Mouse (Mus musculus) forelimb bud, embryonic 11.5 days (tissue): ENCODE measurements around the gene Spocd1.
A peak's percentile ranks its signal among the peaks of the same experiment; 100 is the strongest.

Source experiments
- DNase-seq: peaks from one replicate; pipeline ENCODE4 v3.0.0-alpha.2; 2012; ENCODE audit warnings: low read depth, low spot score

The Spocd1 gene

DNA sequence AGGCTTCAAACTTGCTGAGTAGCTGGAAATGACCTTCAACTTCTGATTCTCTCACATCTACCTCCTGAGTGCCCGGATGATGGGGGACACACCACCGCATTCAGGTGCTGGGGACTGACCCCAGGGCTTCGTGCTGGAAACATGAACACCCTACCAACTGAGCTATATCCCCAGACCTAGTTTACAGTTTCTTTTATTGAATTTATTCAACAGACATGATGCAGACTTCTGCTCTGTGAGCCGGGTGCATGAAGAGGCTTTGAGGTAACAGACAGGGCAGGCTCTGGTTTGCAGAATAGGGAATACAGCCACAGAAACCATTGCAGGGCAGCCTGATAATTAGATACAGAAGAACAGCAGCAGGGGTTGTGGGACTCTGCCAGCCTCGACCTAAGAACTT, 10.6 kb upstream of the Spocd1 start:
- no peak for DNase-seq

DNA sequence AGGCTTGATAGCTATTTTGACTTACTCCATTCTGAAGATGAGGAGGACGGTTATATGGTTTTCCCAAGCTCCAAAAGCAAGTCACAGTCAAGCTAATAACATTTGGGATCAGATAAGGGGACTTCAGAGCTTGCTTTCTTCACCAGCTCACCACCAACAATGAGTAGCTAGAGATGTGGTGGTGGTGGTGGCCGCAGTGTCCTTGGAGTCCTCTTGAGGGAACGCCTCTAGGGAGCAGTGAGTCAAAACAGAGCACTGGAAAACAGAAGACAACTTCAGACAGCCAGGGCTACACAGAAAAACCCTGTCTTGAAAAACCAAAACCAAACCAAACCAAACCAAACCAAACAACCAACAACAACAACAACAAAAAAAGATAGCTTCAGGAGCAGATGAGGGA, 10.1 kb upstream of the Spocd1 start:
- no peak for DNase-seq

DNA sequence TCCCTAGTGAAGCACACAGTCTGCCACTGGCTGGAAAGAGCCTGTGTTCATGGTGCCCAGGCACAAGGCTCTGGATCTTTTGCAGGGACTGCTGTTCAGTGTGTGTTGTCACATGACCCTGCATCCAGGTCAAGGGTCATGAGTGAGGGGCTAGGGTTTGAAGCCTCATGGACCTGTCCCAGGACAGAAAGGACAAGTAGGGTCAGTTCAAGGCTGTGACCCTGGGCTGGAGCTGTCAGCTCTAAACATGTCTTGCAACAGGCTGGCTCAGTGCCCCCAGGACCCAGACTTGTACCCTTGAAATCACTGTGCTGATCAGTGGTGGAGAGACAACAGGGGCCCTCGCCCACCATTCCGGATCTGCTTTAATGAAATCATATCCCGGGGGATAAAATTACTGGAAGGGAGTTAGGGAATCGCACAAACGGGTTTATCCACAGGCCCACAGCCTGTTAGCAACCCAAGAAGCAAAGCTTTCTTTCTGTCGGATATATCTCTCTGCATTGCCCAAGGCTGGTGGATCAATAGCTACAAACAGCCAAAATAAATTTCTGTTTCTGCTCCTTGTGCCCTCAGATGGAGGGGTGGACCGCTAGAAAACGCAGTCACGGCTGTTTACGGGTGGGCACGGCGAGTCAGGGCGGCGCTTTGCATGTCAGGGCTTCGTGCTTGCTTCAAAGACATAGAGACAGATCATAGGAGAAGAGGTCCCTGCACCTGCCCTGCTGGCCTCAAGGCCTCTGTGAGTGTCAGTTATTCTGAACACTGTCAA, 8.3 kb upstream of the Spocd1 start:
- no peak for DNase-seq

DNA sequence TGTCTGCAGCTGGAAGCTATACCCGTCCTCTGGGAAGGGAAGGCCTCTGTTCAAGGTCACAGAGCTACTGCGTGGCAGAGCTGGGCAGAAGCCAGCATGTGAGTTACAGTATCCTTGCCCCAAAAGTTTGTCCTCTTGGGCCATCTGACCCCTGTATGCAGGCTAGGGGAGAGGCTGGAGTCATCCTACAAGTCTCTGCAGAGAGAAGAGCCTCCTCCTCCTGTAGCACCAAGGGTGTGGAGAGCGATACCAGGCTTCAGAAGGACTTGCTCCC, 7.8 kb upstream of the Spocd1 start:
- DNase-seq: no peak

DNA sequence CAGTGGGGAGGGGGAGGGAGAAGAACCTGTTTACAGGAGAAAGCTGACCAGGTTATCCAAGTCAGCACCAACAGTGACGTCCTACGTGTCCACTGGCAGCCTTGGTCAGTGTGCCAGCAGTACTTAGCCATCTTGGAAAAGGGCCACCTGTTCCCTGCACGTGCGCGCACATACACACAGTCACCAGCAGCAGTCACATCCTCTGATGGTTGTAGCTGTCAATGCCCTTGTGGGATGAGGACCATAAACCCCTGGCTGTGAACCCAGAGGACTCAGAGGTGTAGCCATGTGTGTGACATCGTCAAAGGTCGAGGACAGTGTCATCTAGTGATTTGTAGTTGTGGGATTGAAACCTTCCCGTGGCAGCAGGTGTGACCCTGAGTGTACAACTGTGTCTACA, 4.9 kb upstream of the Spocd1 start:
- DNase-seq: no peak

DNA sequence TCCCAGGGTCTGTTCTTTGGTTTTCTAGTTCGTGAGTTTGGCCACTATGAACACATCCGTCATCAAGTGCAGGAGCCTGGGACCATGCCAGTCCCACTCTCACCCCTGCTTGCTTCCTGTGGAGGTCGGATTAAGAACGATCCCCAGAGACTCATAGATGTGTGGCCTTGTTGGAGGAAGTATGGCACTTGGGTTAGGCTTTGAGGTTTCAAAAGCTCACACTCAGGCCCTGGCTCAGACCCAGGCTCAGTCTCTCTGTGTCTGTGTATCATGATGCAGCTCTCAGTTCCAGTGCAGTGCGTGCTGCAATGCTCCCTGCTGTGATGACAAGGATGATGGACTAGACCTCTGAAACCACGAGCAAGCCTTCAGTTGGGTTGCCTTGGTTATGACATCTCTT, 4.4 kb upstream of the Spocd1 start:
- no peak for DNase-seq

DNA sequence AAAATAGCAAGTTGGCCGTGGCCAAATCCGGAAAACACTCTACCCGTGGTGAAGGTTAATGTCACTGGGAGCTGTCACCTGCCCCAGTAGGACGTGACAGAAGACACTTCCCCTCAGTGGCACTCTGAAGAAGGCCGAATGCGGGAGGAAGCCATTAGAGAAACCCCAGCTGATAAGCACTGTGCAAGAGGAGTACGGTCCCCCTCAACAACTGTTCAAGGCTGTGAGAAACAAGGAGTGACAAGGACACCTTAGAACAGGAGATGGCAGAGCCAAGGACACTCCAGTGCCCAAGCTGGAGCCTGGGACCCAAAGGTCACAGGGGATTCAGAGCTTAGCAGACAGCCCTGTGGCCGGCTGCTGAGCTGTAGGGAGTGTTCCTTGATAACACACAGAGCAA, 2.5 kb upstream of the Spocd1 start:
- DNase-seq: no peak

DNA sequence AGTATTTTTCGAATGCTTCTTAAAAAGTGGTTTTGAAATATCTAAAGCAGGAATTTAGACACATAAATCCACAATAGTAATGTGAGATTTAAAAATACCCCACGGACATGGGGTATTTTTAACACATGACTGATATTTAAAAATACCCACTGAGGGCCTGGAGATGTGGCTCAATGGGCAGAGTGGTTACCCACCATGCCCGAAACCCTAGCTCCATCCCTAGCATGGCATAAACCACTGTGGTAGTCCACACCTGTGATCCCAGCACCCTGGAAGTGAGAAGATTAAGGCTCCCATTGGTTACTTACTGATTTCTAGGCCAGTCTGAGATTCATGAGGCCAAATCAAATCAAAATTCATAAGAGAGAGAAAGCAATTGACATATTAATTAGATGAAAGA, 2.0 kb upstream of the Spocd1 start:
- DNase-seq: no peak

DNA sequence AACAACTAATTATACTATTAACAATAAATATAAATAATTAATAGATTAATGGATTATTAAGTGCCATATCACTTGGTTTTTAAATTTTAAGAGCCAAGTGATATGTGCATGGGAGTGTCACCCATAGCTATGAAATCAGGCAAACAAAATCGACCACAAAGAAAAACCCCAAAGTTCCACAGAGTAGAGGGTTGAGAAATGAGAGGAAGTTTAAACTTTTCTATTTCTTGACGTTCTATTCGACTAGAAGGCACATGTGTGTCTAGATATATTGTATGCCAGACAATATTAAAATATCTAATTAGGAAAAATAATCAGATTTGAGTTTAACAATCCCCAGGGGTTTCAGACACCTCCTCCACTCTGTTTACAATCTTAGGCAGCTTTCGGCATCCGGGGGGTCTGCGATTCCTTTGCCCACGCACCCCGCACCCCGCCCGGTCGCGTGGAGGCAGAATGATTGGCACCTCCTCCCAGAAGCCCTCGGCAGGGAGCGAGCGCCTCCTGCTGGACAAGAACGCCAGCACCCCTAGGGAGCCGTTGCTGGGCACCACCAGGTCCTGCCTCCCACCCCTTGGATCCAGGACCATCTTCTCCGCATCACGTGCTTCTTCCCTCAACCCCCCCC, 811 bp upstream of the Spocd1 start:
- DNase-seq: peak; percentile 64

DNA sequence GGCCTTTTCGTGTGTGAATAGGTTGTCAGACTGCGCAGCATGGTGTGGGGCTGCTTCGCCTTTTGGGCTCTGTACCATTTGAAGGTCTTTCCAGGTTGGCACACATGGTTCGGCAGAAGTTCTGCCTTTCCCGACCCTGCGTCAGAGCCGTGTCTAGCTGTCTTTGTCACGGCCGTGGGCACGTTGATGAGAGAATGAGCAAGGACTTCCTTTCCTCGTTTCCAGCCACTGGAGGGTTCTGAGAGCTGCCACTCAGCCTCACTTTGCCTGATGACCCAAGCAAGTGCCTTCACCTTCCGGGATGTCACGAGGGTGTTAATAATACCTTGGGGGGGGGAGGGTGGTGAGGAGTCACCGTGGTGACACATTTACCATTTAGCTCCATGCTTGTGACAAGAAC, 4.6 kb downstream of the Spocd1 start:
- no peak for DNase-seq

DNA sequence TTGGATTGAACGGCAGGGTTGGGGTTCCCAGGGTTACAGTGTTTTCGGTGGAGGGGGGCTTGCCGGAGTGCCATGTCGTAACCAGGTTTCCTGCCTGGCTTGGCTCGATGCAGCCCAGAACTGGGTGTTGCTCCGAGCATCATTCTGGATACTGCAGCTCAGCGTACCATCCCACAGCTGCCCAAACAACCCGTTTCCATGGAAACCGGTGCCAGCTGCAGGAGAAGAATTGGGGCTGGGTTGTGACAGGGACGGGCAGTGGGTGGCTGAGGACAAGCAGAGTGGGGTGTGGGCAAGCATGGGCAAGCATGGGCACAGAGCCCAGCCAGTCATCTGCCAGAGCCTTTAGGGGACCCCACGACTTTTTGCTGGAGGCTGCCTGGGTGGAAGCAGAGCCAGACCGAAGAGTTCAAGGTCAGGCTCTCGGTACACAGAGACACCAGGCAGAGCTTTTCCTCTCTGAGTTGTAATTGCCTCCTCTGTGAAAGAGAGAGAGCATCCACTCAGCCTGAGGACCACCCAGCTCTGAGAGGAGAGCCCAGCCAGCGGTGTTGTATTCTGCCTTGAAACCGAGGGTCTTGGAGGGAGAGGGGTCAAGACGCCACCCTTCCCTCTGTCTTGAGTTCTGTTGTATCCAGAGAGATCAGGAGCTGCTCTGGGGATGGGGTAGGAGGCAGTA, 5.3 kb downstream of the Spocd1 start:
- DNase-seq: peak; percentile 16

DNA sequence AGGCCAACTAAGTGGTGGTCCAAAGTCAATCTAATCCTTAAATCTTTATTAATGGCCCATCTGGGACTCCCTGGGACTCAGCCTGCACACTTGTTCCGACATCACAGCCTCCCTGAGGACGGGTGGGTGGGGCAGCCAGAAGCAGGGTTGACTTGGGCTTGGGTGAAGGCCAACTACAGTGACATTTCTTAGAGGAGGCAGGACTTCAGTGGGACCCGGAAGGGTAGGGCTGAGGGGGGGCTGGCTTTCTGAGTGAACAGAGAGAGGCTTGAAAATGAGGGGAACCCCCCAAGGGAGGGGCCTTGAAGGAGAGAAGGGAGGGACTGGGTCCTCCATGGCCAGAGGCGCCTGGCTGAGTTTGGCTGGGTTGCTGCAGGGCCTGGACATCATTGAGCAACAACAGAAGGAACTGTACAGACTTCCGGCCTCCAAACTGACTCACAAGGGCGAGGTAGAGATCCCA, 22.3 kb downstream of the Spocd1 start:
- DNase-seq: no peak

DNA sequence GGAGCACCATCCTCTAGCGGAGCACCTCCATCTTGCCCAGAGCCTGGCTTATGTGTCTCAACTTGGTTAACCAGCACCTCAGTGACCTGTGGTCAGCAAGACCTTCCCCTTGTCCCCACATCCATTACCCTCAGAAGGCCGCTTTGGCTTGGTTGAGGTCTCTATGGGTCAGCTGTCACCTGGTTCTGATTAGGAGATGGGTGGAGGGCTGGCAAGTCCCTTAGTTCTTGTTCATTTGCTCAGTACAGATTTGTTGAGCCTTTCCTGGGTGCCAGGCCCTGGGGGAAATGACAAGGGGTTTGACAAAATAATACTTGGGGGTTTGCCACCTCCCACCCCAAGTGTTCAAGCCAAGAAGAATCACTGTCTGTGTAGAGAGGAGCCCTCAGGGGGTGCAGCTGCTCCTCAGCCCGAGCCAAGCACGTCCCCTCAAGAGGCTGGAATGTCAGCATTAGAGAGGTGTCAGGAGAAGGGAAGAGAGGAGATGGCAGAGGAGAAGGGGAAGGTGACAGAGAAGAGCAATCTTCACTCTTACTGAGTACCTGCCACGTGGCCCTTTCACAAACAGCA, 23.3 kb downstream of the Spocd1 start:
- DNase-seq: no peak

DNA sequence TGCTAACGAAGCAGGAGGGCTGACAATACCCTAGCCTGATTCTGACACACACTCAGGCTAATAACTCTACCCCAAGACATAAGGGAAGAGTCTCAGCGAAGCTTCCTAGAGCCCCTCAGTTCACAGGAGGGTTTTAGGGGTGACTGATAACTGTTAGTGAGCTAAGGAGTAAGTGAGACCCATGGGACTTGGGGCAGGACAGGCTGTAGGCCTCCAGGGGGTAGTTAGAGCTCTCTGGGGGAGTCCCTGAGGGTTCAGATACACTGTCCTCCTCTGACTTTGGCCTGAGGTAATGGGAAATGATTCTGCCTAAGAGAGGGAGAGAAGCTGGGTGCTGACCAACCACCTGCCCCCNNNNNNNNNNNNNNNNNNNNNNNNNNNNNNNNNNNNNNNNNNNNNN, 25.5 kb downstream of the Spocd1 start:
- no peak for DNase-seq

DNA sequence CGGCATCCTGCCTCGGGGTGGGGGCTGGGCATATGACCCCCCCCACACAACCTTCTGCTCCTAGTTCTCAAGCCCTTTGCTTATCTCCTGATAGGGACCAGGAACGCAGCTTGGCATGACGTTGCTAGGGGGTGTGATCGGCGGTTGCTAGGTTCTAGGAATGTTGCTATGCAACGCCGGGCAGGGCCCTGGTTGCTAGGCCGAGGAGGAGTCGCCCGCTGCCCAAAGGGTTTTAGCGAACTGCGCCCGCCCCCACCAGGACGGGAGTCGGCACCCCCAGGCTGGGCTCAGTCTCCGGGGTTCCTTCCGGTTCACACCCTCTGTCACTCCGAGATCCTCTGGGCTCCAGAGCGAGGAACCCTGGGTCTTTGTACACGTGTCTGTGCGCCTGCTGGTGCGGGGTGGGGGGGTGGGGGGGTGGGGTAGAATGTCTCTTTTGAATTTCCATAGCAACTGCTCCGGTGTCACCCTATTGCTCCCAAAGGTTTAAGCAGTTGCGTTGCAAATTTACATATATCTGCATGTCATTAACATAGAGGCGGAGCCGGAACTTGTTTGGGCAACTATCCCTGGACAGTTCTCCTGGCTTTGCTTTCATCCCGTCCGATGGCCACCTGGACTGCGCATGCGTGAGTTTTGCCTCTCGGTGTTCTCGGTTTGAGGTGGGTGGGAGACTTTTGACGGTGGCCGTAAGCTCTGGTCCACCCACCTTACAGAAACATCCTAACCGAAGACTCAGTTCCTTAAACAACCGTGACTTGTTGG, 31.3 kb downstream of the Spocd1 start:
- DNase-seq: peak; percentile 65

DNA sequence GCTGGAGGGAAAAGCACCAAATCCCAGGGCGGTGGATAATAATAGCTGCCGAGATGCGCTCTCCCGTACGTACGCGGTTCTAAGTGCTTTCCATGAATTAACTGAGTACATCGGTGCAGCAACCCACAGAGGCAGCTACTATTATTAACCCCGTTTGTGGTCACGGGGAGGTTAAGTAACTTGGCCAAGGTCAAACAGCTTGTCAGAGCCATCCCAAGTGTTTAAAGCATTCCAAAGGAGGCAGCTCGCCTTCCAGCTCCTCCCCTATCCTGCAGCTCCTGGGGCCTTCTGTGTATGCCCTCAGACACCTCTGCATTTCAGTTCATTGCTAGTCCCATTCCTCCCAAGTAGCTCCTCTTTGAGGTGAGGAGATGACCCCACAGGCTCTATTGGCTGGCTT, 36.2 kb downstream of the Spocd1 start:
- no peak for DNase-seq

DNA sequence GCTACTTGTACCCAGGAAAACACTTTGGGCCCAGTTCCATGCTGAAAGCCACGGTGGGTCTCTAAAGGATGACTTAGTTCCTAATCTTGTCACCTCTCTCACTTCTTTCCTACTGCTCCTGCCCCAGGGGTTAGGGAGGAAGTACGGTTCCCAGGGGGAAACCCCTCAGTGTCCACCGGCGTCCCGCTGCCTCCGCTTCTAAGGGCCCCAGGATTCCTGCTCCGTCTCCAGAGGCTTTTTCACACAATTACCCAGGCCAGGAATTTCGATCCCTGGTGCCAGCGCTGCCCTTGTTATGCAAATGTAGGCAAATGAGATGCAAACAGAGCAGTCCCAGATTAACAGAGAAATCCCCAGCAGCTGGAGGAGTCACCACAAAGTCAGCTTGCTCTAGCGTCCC, 37.2 kb downstream of the Spocd1 start:
- DNase-seq: no peak

DNA sequence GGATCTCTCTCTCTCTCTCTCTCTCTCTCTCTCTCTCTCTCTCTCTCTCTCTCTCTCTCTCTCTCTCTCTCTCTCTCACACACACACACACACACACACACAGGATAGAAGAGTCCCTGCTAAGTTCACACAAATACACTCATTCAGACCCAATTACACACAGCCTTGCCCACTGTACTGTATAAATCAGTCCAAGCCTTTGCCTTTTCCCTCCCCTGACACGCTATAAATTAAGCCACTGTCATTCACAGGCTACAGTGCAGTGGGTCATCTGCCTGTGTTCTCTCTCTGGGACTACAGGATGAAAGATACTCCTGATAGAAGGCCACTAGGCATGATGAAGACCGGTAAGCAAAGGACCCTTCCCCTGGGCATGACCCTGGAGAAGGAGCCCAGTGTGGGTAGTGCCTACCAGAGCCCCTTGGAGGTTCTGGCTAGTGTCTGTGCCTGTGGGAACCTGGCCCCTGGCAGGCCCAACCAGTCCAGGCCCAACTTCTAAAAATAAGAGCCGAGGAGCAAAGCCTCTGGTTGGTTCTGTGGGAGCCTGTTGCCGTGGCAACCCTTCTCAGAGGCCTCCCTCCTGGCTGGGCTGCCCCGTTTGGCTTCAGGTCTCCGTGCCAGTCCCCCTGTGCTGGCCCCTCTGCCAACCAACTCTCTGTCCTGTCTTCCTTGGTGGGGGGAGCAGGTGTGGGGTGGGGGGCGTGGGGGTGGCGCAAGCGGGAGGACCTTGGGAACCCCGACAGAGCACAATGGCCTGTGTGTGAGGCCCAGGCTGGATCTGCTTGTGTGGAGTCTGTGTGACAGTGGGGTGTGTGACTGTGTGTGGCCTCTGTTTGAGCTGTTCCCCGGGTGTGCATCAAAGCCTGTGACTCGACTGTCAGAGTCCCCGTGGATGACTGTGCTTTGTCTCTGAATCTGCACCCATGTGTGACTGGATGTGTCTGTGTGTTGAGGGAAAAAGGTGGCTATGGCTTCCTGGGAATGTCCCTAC, 38.3 kb downstream of the Spocd1 start:
- no peak for DNase-seq

DNA sequence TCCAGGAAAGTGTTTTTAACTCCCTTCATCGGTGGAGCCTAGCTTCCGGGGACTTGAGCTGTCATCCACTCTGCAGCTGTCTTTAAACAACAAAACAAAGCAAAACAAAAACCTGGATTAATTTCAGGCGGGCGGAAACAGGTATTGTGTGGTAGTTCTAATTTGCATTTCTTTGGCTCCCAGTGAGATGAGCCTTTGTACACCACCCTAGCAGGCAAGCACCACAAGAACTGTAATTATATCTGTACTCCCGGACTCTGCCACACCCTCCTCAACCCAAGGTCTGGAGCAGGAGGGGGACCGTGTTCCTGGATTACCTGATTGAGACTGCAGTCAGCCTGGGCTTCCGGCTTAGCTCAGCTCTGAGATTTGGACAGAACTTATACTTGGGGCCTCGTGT, 41.1 kb downstream of the Spocd1 start:
- DNase-seq: no peak

DNA sequence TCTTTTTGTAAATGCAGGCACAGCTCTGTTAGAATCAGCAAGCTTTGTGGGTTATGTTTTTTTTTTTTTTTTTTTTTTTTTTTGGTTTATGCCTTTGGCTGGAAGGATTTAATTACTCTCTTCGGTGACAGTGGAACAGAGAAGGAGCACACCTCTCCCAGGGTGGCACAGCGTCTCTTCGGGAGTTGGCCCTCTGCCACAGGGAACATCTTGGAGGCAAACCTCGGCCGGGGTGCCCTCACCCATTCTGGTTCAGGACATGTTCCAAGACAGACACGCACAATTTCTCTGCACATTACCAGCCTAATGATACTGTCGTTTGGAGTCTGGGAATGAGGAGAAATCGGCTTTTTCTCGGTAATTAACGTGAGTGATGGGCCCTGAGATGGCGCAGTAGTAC, 41.8 kb downstream of the Spocd1 start:
- no peak for DNase-seq

DNA sequence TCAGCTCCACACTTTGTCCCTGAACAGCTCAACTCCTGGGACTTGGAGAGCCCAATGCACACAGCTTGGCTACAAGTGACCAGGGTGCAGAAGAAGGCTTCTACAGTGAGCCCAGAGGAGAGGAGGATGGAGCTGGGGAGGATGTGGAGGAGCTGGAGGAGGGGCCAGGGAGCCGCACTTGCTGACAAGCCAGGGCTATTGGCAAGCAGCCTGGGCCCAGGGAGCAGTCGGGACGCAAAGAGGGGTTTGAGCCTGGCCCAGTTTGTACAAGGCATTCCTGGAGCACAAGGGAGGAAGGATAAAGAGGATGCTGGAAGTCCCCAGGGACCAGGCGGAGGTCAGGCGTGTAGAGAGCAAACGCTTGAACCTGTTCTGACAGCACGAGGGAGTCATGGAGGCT, 42.9 kb downstream of the Spocd1 start:
- no peak for DNase-seq
